Mouse (Mus musculus): ENCODE results near the gene Sstr4. TPM values are rescaled to one million over a fixed set of nuclear protein-coding genes. Genes with fewer than 3 reads are reported as not detected.
A peak's percentile ranks its signal among the peaks of the same experiment; 100 is the strongest.

The Sstr4 gene
- polyA plus RNA-seq, 1 experiment from 2014 or later: 3.1 TPM

DNA sequence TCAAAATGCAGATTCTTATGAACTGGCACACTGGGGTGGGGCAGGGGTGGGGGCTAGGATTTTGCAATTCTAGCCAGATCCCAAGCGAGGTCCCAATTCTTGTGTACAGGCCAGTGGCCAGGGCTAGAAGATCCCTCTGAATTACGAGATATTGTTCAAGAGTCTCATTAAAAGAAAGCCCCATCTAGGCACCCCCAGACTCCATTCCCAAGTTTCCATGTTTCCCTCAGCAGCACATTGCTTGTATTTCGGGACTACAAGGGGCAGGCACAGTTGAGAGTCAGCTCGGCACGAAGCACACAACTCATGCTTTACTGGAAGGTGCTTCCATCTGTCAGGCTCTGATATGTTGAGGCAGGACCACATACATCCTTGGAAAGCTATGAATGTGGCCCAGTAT is 9.8 kb downstream of the Sstr4 start:
- Histone ChIP-seq H3K9me3 (ENCODE audit: control insufficient read depth, low read length) (no peaks in the 10 kb centered on the region), H3K27me3 (ENCODE audit: control insufficient read depth, insufficient read depth, low read depth, low read length) (no peaks in the 10 kb centered on the region), H3K36me3 (ENCODE audit: control insufficient read depth, insufficient read depth, low read length) (no peaks in the 10 kb centered on the region), H3K27ac (ENCODE audit: low read length) (no peak overlapping the region), H3K4me1 (replicated peaks; ENCODE audit: control insufficient read depth, insufficient read depth, low read length) (peaks cover 36% of the 10 kb centered on the region), H3K4me3 (ENCODE audit: low read length) (peak overlapping the region; percentile 43), H3K4me2 (ENCODE audit: low read depth, low read length) (peak overlapping the region; percentile 93), H3K9ac (ENCODE audit: low read length) (peak overlapping the region; percentile 31)
- WGBS: 19% methylated on average over 5 of the region's 5 CpGs
- no peak for ATAC-seq (ENCODE audit: low read depth)

- Histone ChIP-seq H3K27me3 (ENCODE audit: control insufficient read depth, insufficient read depth, low read depth, low read length) (no peaks in the 10 kb centered on the region), H3K27ac (ENCODE audit: low read length) (peak overlapping the region; percentile 92), H3K36me3 (ENCODE audit: control insufficient read depth, insufficient read depth, low read length) (no peaks in the 10 kb centered on the region), H3K4me3 (ENCODE audit: low read length) (peak overlapping the region; percentile 79), H3K4me2 (ENCODE audit: low read depth, low read length) (peak overlapping the region; percentile 93), H3K9me3 (ENCODE audit: control insufficient read depth, low read length) (no peaks in the 10 kb centered on the region), H3K9ac (ENCODE audit: low read length) (peak overlapping the region; percentile 88), H3K4me1 (replicated peaks; ENCODE audit: control insufficient read depth, insufficient read depth, low read length) (peaks cover 28% of the 10 kb centered on the region)
- WGBS: 5% methylated on average over 34 of the region's 34 CpGs
- ATAC-seq (ENCODE audit: low read depth): peak; percentile 12; the same call in 1 of the 2 replicates
Observed at GRCm38 (mm10) chr2:148406160-148406970, 11.2 kb downstream of the Sstr4 start.

GRCm38 (mm10) chr2:148406971-148407869 is 12.1 kb downstream of the Sstr4 start:
- H3K36me3 ChIP-seq (ENCODE audit: control insufficient read depth, insufficient read depth, low read length): no peaks in the 10 kb centered on the region
- peak overlapping the region; percentile 92 for H3K27ac ChIP-seq (ENCODE audit: low read length)
- peak overlapping the region; percentile 88 for H3K9ac ChIP-seq (ENCODE audit: low read length)
- H3K4me2 ChIP-seq (ENCODE audit: low read depth, low read length): peak overlapping the region; percentile 93
- ATAC-seq (ENCODE audit: low read depth): peak; percentile 27
- peaks cover 27% of the 10 kb centered on the region for H3K4me1 ChIP-seq (replicated peaks; ENCODE audit: control insufficient read depth, insufficient read depth, low read length)
- H3K27me3 ChIP-seq (ENCODE audit: control insufficient read depth, insufficient read depth, low read depth, low read length): no peaks in the 10 kb centered on the region
- peak overlapping the region; percentile 79 for H3K4me3 ChIP-seq (ENCODE audit: low read length)
- WGBS: 2% methylated on average over 55 of the region's 55 CpGs
- no peaks in the 10 kb centered on the region for H3K9me3 ChIP-seq (ENCODE audit: control insufficient read depth, low read length)

DNA sequence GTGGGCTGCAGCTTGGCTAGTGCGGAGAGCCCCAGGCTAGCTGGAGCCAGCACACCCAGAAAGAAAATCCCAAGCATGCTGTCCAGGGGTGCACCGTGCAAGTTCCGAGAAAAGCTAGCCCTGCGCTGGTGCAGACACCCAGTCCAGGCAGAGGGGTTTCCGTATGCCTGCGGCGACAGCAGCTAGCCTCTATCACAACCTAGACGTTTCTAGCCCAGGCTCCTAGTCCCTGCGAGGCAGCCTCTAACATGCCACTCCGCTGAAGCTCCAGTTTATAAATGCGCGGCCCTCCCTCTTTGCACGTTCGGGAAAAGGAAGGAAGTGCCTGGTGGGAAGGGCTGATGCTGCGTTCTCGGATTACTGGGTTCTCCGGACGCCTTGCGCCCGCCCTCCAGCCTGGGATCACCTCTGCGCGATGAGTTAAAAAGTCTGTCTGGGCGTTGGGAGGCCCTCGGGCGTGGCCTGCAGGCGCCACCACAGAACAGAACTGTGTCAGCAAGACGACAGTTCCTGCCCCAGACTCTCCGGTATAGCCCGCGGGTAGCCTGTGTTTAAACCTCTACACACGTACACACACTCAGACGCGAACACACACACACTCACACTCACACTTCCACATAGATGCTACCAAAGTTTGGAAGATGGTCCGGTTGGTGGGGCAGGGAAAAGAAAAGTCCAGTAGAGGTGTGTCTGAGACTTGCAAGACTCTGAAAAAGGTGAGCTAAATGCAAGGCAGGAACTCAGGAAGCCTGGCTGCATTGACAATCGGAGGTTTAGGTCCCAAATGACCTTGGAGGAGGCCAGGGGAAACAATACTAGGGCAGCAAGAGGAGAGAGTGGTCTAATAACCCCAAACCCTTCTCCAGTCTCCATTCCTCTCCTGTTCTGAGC is 13.0 kb downstream of the Sstr4 start, which contains the start of gene Thbd:
TSS of gene Thbd (minus strand) at position 319 of the 891 bp plus-strand sequence.
- under 1% methylated on average over 35 of the region's 35 CpGs for WGBS
- peak; percentile 84 for ATAC-seq (ENCODE audit: low read depth)
- Histone ChIP-seq H3K27ac (ENCODE audit: low read length) (peak within 1 kb of the TSS; percentile 92), H3K36me3 (ENCODE audit: control insufficient read depth, insufficient read depth, low read length) (no peaks in the 10 kb centered on the region), H3K27me3 (ENCODE audit: control insufficient read depth, insufficient read depth, low read depth, low read length) (no peaks in the 10 kb centered on the region), H3K4me3 (ENCODE audit: low read length) (peak within 1 kb of the TSS; percentile 79), H3K4me2 (ENCODE audit: low read depth, low read length) (peak within 1 kb of the TSS; percentile 93), H3K9ac (ENCODE audit: low read length) (peak within 1 kb of the TSS; percentile 88), H3K4me1 (replicated peaks; ENCODE audit: control insufficient read depth, insufficient read depth, low read length) (peaks cover 19% of the 10 kb centered on the region), H3K9me3 (ENCODE audit: control insufficient read depth, low read length) (no peaks in the 10 kb centered on the region)

- Histone ChIP-seq H3K4me2 (ENCODE audit: low read depth, low read length) (peak overlapping the region; percentile 93), H3K27ac (ENCODE audit: low read length) (peak overlapping the region; percentile 92), H3K36me3 (ENCODE audit: control insufficient read depth, insufficient read depth, low read length) (no peaks in the 10 kb centered on the region), H3K4me1 (replicated peaks; ENCODE audit: control insufficient read depth, insufficient read depth, low read length) (peaks cover 15% of the 10 kb centered on the region), H3K9ac (ENCODE audit: low read length) (peak overlapping the region; percentile 88), H3K9me3 (ENCODE audit: control insufficient read depth, low read length) (no peaks in the 10 kb centered on the region), H3K4me3 (ENCODE audit: low read length) (peak overlapping the region; percentile 79), H3K27me3 (ENCODE audit: control insufficient read depth, insufficient read depth, low read depth, low read length) (no peaks in the 10 kb centered on the region)
- no peak for ATAC-seq (ENCODE audit: low read depth)
- WGBS: 12% methylated on average over 6 of the region's 6 CpGs
Observed at GRCm38 (mm10) chr2:148408761-148409120, 13.6 kb downstream of the Sstr4 start.

GRCm38 (mm10) chr2:148409141-148409540 is 14.0 kb downstream of the Sstr4 start:
- Histone ChIP-seq H3K9me3 (ENCODE audit: control insufficient read depth, low read length) (no peaks in the 10 kb centered on the region), H3K4me3 (ENCODE audit: low read length) (no peak overlapping the region), H3K27ac (ENCODE audit: low read length) (no peak overlapping the region), H3K9ac (ENCODE audit: low read length) (no peak overlapping the region), H3K27me3 (ENCODE audit: control insufficient read depth, insufficient read depth, low read depth, low read length) (no peaks in the 10 kb centered on the region), H3K4me1 (replicated peaks; ENCODE audit: control insufficient read depth, insufficient read depth, low read length) (peaks cover 11% of the 10 kb centered on the region), H3K36me3 (ENCODE audit: control insufficient read depth, insufficient read depth, low read length) (no peaks in the 10 kb centered on the region), H3K4me2 (ENCODE audit: low read depth, low read length) (peak overlapping the region; percentile 93; the same call in 1 of the 2 replicates)
- WGBS: 10% methylated on average over 9 of the region's 9 CpGs
- peak; percentile 78 for ATAC-seq (ENCODE audit: low read depth)

DNA sequence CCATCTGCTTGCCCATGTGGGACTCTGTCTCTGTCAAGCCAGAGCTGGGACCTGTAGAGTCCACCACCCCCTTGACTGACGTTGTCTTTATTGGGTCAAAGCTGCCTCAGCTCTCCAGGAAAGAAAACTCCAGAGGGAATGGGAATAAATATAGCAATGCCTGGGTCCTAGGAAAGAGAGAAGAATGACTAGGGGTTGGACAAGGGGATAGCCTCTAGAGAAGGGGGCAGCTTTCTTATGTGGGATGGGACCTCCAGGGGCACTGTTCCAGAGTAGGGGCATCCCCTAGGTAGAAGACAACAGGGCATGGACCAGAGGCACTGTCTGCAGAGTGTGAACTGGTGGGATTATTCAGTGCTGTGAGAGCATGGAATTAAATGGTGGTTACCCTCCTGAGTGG is 14.7 kb downstream of the Sstr4 start:
- no peaks in the 10 kb centered on the region for H3K9me3 ChIP-seq (ENCODE audit: control insufficient read depth, low read length)
- H3K4me3 ChIP-seq (ENCODE audit: low read length): no peak overlapping the region
- H3K27ac ChIP-seq (ENCODE audit: low read length): no peak overlapping the region
- H3K4me1 ChIP-seq (replicated peaks; ENCODE audit: control insufficient read depth, insufficient read depth, low read length): peaks cover 10% of the 10 kb centered on the region
- H3K4me2 ChIP-seq (ENCODE audit: low read depth, low read length): no peak overlapping the region
- no peaks in the 10 kb centered on the region for H3K27me3 ChIP-seq (ENCODE audit: control insufficient read depth, insufficient read depth, low read depth, low read length)
- no peak for ATAC-seq (ENCODE audit: low read depth)
- 80% methylated on average over 1 of the region's 1 CpGs for WGBS
- H3K36me3 ChIP-seq (ENCODE audit: control insufficient read depth, insufficient read depth, low read length): no peaks in the 10 kb centered on the region
- H3K9ac ChIP-seq (ENCODE audit: low read length): no peak overlapping the region

- H3K27me3 ChIP-seq (ENCODE audit: control insufficient read depth, insufficient read depth, low read depth, low read length): no peaks in the 10 kb centered on the region
- H3K4me1 ChIP-seq (replicated peaks; ENCODE audit: control insufficient read depth, insufficient read depth, low read length): peaks cover 25% of the 10 kb centered on the region
- no peak overlapping the region for H3K9ac ChIP-seq (ENCODE audit: low read length)
- no peak overlapping the region for H3K4me2 ChIP-seq (ENCODE audit: low read depth, low read length)
- ATAC-seq (ENCODE audit: low read depth): peak; percentile 55; the same call in 1 of the 2 replicates
- WGBS: 30% methylated on average over 3 of the region's 3 CpGs
- H3K4me3 ChIP-seq (ENCODE audit: low read length): no peak overlapping the region
- peak overlapping the region; percentile 78 for H3K27ac ChIP-seq (ENCODE audit: low read length)
- no peaks in the 10 kb centered on the region for H3K9me3 ChIP-seq (ENCODE audit: control insufficient read depth, low read length)
- no peaks in the 10 kb centered on the region for H3K36me3 ChIP-seq (ENCODE audit: control insufficient read depth, insufficient read depth, low read length)
Observed at GRCm38 (mm10) chr2:148419151-148419550, 24.0 kb downstream of the Sstr4 start.

Measured in lung, embryonic 16.5 days (tissue).